Mouse (Mus musculus) spleen, postnatal 4 days (tissue): ENCODE measurements at regions not wholly inside any gene's neighbourhood (a gene's known extent, or its start where the extent isn't known, plus 50 kb on each side); places are given as distances from the start of the nearest gene placed in this dataset.
"Not testable (repeated sequence)": the region's sequence is repeated elsewhere in the genome, so short reads cannot be mapped to it uniquely, and the experiment has no call there.

Experiments
- DNase-seq, 2 experiments: peaks; one replicate each; pipeline ENCODE4 v3.0.0; 2022; ENCODE audit warnings: low spot score in 2 of 2

- DNase-seq: no peak
These were observed 436.9 kb upstream of the Ghitm start for GRCm38 (mm10) chr14:37571971-37572370.

GRCm38 (mm10) chr14:37558258-37558657, 423.2 kb upstream of the Ghitm start:
- DNase-seq: no peak

GRCm38 (mm10) chr14:37523616-37524015, 388.5 kb upstream of the Ghitm start:
- DNase-seq: no peak

GRCm38 (mm10) chr14:37520631-37521030, 385.6 kb upstream of the Ghitm start:
- not testable (repeated sequence) for DNase-seq

GRCm38 (mm10) chr14:37505314-37505713, 370.2 kb upstream of the Ghitm start:
- DNase-seq: no peak

- no peak for DNase-seq
These were observed 355.6 kb upstream of the Ghitm start for GRCm38 (mm10) chr14:37490711-37491110.

GRCm38 (mm10) chr14:37485292-37485691, 350.2 kb upstream of the Ghitm start:
- no peak for DNase-seq

- DNase-seq: no peak
These were observed 342.5 kb upstream of the Ghitm start for GRCm38 (mm10) chr14:37477599-37477998.

GRCm38 (mm10) chr14:37468711-37469110, 333.6 kb upstream of the Ghitm start:
- DNase-seq: no peak

GRCm38 (mm10) chr14:37440874-37441273, 305.8 kb upstream of the Ghitm start:
- DNase-seq: no peak

- no peak for DNase-seq
These were observed 295.6 kb upstream of the Ghitm start for GRCm38 (mm10) chr14:37430656-37431055.

- DNase-seq: no peak
These were observed 290.4 kb upstream of the Ghitm start for GRCm38 (mm10) chr14:37425506-37425905.

- DNase-seq: no peak
These were observed 286.5 kb upstream of the Ghitm start for GRCm38 (mm10) chr14:37421566-37421965.

- not testable (repeated sequence) for DNase-seq
These were observed 277.5 kb upstream of the Ghitm start for GRCm38 (mm10) chr14:37412583-37412982.

- DNase-seq: no peak
These were observed 236.9 kb upstream of the Ghitm start for GRCm38 (mm10) chr14:37371972-37372371.

GRCm38 (mm10) chr14:37361896-37362295, 226.8 kb upstream of the Ghitm start:
- no peak for DNase-seq

- peak; percentile 18 to 68 for DNase-seq
These were observed 221.1 kb upstream of the Ghitm start for GRCm38 (mm10) chr14:37355968-37356704.

GRCm38 (mm10) chr14:37323392-37323791, 188.3 kb upstream of the Ghitm start:
- DNase-seq: no peak

GRCm38 (mm10) chr14:37315239-37315895, 180.3 kb upstream of the Ghitm start:
- DNase-seq: no peak

GRCm38 (mm10) chr14:37313906-37314305, 178.8 kb upstream of the Ghitm start:
- DNase-seq: no peak

- DNase-seq: no peak
These were observed 177.8 kb upstream of the Ghitm start for GRCm38 (mm10) chr14:37312887-37313286.

- no peak for DNase-seq
These were observed 171.7 kb upstream of the Ghitm start for GRCm38 (mm10) chr14:37306622-37307274.

GRCm38 (mm10) chr14:37298631-37299030, 163.6 kb upstream of the Ghitm start:
- DNase-seq: no peak
